Mouse (Mus musculus): ENCODE measurements around the gene Dnah8. TPM values are rescaled to one million over a fixed set of nuclear protein-coding genes. Genes with fewer than 3 reads are reported as not detected.

Gene Dnah8
- total and polyA plus RNA-seq, 3 experiments = 15.4 to 143 (median 19.5) TPM

DNA sequence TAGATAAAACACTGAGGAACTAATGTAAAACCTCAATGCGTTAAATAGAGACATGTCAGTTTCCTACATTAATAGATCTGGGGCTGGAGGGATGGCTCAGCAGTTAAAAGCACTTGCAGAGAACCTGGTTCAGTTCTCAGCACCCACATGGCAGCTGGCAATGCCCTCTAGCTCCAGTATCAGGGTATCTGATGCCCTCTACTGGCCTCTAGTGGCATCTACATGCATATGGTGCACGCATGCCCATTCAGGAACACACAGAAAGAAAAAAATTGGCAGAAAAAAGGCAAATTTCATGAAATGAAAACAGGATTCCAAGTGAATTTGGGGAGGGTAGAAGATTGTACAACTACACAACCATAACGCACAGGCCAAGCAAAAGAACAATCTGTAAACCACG is 136.2 kb downstream of the Dnah8 start (continued):
- TF ChIP-seq MAZ (IDR thresholded peaks at IDR 0.05; ENCODE audit: low read depth, low read length) (no peak), SIN3A (IDR thresholded peaks at IDR 0.05; ENCODE audit: low read length) (no peak), EP300 (IDR thresholded peaks at IDR 0.05; ENCODE audit: low read depth in 1 of 2, low read length in 2 of 2) (no peak), HCFC1 (IDR thresholded peaks at IDR 0.05; ENCODE audit: low read depth, low read length) (no peak), GATA1 (IDR thresholded peaks at IDR 0.05; ENCODE audit: low read depth, low read length) (no peak), RAD21 (IDR thresholded peaks at IDR 0.05; ENCODE audit: low read depth, low read length) (peak; percentile 36), CTCF (IDR thresholded peaks at IDR 0.05 in 2 of 3, conservative IDR thresholded peaks at IDR 0.05 in 1 of 3; ENCODE audit: control insufficient read depth in 1 of 3, insufficient read depth in 1 of 3, low read depth in 2 of 3, low read length in 3 of 3, poor library complexity in 1 of 3, severe bottlenecking in 1 of 3) (peak; percentile 61 to 84 (median 71))

DNA sequence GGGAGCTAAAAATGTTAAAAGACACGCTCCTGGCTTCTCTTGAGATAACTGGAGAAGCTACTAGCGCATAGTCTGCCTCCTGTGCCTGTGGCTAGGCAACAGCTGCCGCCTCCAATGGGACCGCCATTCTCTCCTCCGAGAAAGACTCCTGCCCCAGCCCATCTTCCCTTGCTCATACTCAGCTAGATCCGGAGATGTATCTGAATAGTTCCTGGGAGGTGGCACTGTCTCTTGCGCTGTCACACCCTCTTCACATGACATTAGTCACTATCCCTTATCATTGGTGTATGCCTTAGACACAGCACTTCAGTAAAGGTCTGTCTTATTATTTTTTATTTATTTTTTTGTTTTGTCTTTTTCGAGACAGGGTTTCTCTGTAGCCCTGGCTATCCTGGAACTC is 140.1 kb downstream of the Dnah8 start:
- no peaks in the 10 kb centered on the region for H3K27me3 ChIP-seq (ENCODE audit: control insufficient read depth in 1 of 2, insufficient read depth in 2 of 2, low read length in 2 of 2)
- no peak for TF ChIP-seq MAFK (IDR thresholded peaks at IDR 0.05; ENCODE audit: borderline replicate concordance, low read depth, low read length)
- TF ChIP-seq POLR2AphosphoS2 (IDR thresholded peaks at IDR 0.05; ENCODE audit: low read length) = no peak
- TF ChIP-seq ZC3H11A (IDR thresholded peaks at IDR 0.05; ENCODE audit: low read depth, low read length) = no peak
- TF ChIP-seq CHD2 (IDR thresholded peaks at IDR 0.05; ENCODE audit: low read length) = no peak
- no peak for TF ChIP-seq POLR2AphosphoS5 (IDR thresholded peaks at IDR 0.05; ENCODE audit: borderline replicate concordance, low read depth, low read length)
- H3K27ac ChIP-seq (ENCODE audit: control insufficient read depth, low read depth, low read length) = no peak overlapping the region
- no peaks in the 10 kb centered on the region for H3K4me1 ChIP-seq (ENCODE audit: control insufficient read depth in 1 of 2, insufficient read depth in 2 of 2, low read length in 2 of 2)
- no peaks in the 10 kb centered on the region for H3K9me3 ChIP-seq (replicated peaks; ENCODE audit: insufficient read depth, low read length)
- H3K36me3 ChIP-seq (ENCODE audit: control insufficient read depth in 1 of 2, insufficient read depth in 2 of 2, low read length in 2 of 2) = no peaks in the 10 kb centered on the region
- H3K79me2 ChIP-seq (ENCODE audit: control insufficient read depth, insufficient read depth, low read length, poor library complexity) = no peaks in the 10 kb centered on the region
- no peak overlapping the region for H3K9ac ChIP-seq (ENCODE audit: control insufficient read depth, low read depth, low read length, poor library complexity, severe bottlenecking)
- no peak for DNase-seq (ENCODE audit: low read depth, low spot score)
- no peak overlapping the region for H3K4me3 ChIP-seq (ENCODE audit: control insufficient read depth in 1 of 2, insufficient read depth in 1 of 2, low read depth in 2 of 2, low read length in 2 of 2)

DNA sequence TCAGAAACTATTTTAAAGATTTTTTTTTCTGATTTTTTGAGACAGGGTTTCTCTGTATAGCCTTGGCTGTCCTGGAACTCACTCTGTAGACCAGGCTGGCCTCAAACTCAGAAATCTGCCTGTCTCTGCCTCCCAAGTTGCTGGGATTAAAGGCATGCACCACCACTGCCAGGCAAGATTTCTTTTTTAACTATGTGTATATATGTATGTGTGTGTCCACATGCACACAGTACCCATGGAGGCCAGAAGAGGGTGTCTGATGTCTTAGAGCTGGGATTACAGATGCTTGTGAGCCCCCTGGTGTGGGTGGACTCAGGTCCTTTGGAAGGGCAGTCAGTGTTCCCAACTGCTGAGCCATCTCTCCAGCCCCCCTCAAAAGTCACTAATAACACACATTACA is 150.3 kb downstream of the Dnah8 start:
- Histone ChIP-seq H3K79me2 (ENCODE audit: control insufficient read depth, insufficient read depth, low read length, poor library complexity) (no peaks in the 10 kb centered on the region), H3K9me3 (replicated peaks; ENCODE audit: insufficient read depth, low read length) (no peaks in the 10 kb centered on the region), H3K4me1 (ENCODE audit: control insufficient read depth in 1 of 2, insufficient read depth in 2 of 2, low read length in 2 of 2) (no peaks in the 10 kb centered on the region), H3K4me3 (ENCODE audit: control insufficient read depth in 1 of 2, insufficient read depth in 1 of 2, low read depth in 2 of 2, low read length in 2 of 2) (no peak overlapping the region), H3K36me3 (ENCODE audit: control insufficient read depth in 1 of 2, insufficient read depth in 2 of 2, low read length in 2 of 2) (peaks cover 0 to 2% of the 10 kb centered on the region in 2 experiments; a peak in 2 of 4 replicates), H3K27ac (ENCODE audit: control insufficient read depth, low read depth, low read length) (no peak overlapping the region), H3K27me3 (ENCODE audit: control insufficient read depth in 1 of 2, insufficient read depth in 2 of 2, low read length in 2 of 2) (no peaks in the 10 kb centered on the region), H3K9ac (ENCODE audit: control insufficient read depth, low read depth, low read length, poor library complexity, severe bottlenecking) (no peak overlapping the region)
- no peak for TF ChIP-seq POLR2A (IDR thresholded peaks at IDR 0.05; ENCODE audit: control insufficient read depth in 1 of 2, insufficient read depth in 1 of 2, low read depth in 1 of 2, low read length in 2 of 2, poor library complexity in 1 of 2)
- TF ChIP-seq TBP (IDR thresholded peaks at IDR 0.05; ENCODE audit: low read depth, low read length) = no peak
- TF ChIP-seq CTCF (IDR thresholded peaks at IDR 0.05 in 2 of 3, conservative IDR thresholded peaks at IDR 0.05 in 1 of 3; ENCODE audit: control insufficient read depth in 1 of 3, insufficient read depth in 1 of 3, low read depth in 2 of 3, low read length in 3 of 3, poor library complexity in 1 of 3, severe bottlenecking in 1 of 3) = no peak; a peak in 1 of 6 replicates
- no peak for TF ChIP-seq GATA1 (IDR thresholded peaks at IDR 0.05; ENCODE audit: low read depth, low read length)
- no peak for TF ChIP-seq TCF12 (IDR thresholded peaks at IDR 0.05; ENCODE audit: low read depth, low read length)
- no peak for TF ChIP-seq ZMIZ1 (IDR thresholded peaks at IDR 0.05; ENCODE audit: low read depth, low read length)
- no peak for TF ChIP-seq RAD21 (IDR thresholded peaks at IDR 0.05; ENCODE audit: low read depth, low read length)
- no peak for TF ChIP-seq CHD1 (IDR thresholded peaks at IDR 0.05; ENCODE audit: low read depth, low read length)
- no peak for TF ChIP-seq MAX (IDR thresholded peaks at IDR 0.05; ENCODE audit: low read length)
- no peak for TF ChIP-seq BHLHE40 (IDR thresholded peaks at IDR 0.05; ENCODE audit: borderline replicate concordance, low read depth, low read length)
- TF ChIP-seq RCOR1 (IDR thresholded peaks at IDR 0.05; ENCODE audit: low read depth, low read length) = no peak
- no peak for TF ChIP-seq MXI1 (IDR thresholded peaks at IDR 0.05; ENCODE audit: low read depth, low read length)
- TF ChIP-seq MAFK (IDR thresholded peaks at IDR 0.05; ENCODE audit: borderline replicate concordance, low read depth, low read length) = no peak
- TF ChIP-seq ZC3H11A (IDR thresholded peaks at IDR 0.05; ENCODE audit: low read depth, low read length) = no peak
- TF ChIP-seq POLR2AphosphoS5 (IDR thresholded peaks at IDR 0.05; ENCODE audit: borderline replicate concordance, low read depth, low read length) = no peak
- no peak for TF ChIP-seq SIN3A (IDR thresholded peaks at IDR 0.05; ENCODE audit: low read length)
- no peak for TF ChIP-seq ETS1 (IDR thresholded peaks at IDR 0.05; ENCODE audit: low read depth, low read length)
- no peak for TF ChIP-seq USF1 (IDR thresholded peaks at IDR 0.05; ENCODE audit: low read depth, low read length)
- no peak for TF ChIP-seq SMC3 (IDR thresholded peaks at IDR 0.05; ENCODE audit: low read depth, low read length)
- no peak for TF ChIP-seq MAZ (IDR thresholded peaks at IDR 0.05; ENCODE audit: low read depth, low read length)
- DNase-seq (ENCODE audit: low read depth, low spot score) = no peak

All from MEL (cell line).